Mouse (Mus musculus) MEL (cell line): Measurements from ENCODE around the gene Dlg1. TPM values are rescaled to one million over a fixed set of nuclear protein-coding genes. Genes with fewer than 3 reads are reported as not detected.

Experiments used
- DNase-seq: peaks from one replicate; pipeline ENCODE4 v3.0.0; 2011; ENCODE audit warnings: low read depth, low spot score
- H3K27ac ChIP-seq: 2 replicates; pipeline ENCODE4 v1.5.1; 2012; ENCODE audit warnings: low read depth, mild to moderate bottlenecking, control low read depth, low read length, moderate library complexity; ENCODE audit not compliant: control insufficient read depth
- H3K27me3 ChIP-seq, 2 experiments: fragments of 150-350 bp in 1 of 2; sonication (generic) in 1 of 2; 2 replicates each; pipeline ENCODE4 v1.6.1; 2012; ENCODE audit warnings: low read length in 2 of 2, mild to moderate bottlenecking in 2 of 2, improper control_type of control experiment in 1 of 2, moderate library complexity in 1 of 2; ENCODE audit not compliant: insufficient read depth in 2 of 2, control insufficient read depth in 1 of 2
- H3K36me3 ChIP-seq, 2 experiments: 2 replicates each; pipeline ENCODE4 v1.6.1; 2012 to 2014; ENCODE audit warnings: low read length in 2 of 2, improper control_type of control experiment in 1 of 2, inconsistent platforms in 1 of 2, mild to moderate bottlenecking in 1 of 2; ENCODE audit not compliant: insufficient read depth in 2 of 2, control insufficient read depth in 1 of 2
- H3K4me1 ChIP-seq, 2 experiments: fragments of 150-350 bp in 1 of 2; sonication (generic) in 1 of 2; 2 replicates each; pipeline ENCODE4 v1.6.1; 2012; ENCODE audit warnings: low read length in 2 of 2, improper control_type of control experiment in 1 of 2, mild to moderate bottlenecking in 1 of 2; ENCODE audit not compliant: insufficient read depth in 2 of 2, control insufficient read depth in 1 of 2
- H3K4me3 ChIP-seq, 2 experiments: fragments of 150-350 bp in 1 of 2; sonication (generic) in 1 of 2; 2 replicates each; pipeline ENCODE4 v1.5.1; 2012; ENCODE audit warnings: low read depth in 2 of 2, low read length in 2 of 2, mild to moderate bottlenecking in 2 of 2, moderate library complexity in 2 of 2, control low read depth in 1 of 2, improper control_type of control experiment in 1 of 2; ENCODE audit not compliant: control insufficient read depth in 1 of 2, insufficient read depth in 1 of 2
- H3K79me2 ChIP-seq: 2 replicates; pipeline ENCODE4 v1.6.1; 2012; ENCODE audit warnings: mild to moderate bottlenecking, low read length, moderate library complexity; ENCODE audit not compliant: control insufficient read depth, poor library complexity, insufficient read depth
- H3K9ac ChIP-seq: 2 replicates; pipeline ENCODE4 v1.6.1; 2012; ENCODE audit warnings: low read depth, mild to moderate bottlenecking, control low read depth, low read length, moderate library complexity; ENCODE audit not compliant: control insufficient read depth, poor library complexity, severe bottlenecking
- H3K9me3 ChIP-seq: fragments of 150-350 bp; sonication (generic); replicated peaks from 2 replicates; pipeline ENCODE4 v1.6.1; 2012; ENCODE audit warnings: mild to moderate bottlenecking, low read length, improper control_type of control experiment, moderate library complexity; ENCODE audit not compliant: insufficient read depth
- BHLHE40 ChIP-seq: IDR thresholded peaks from 2 replicates; pipeline ENCODE4 v1.6.1; 2012; ENCODE audit warnings: low read depth, mild to moderate bottlenecking, inconsistent platforms, low read length, improper control_type of control experiment, borderline replicate concordance
- CHD1 ChIP-seq: IDR thresholded peaks from 2 replicates; pipeline ENCODE4 v1.6.1; 2012; ENCODE audit warnings: low read depth, mild to moderate bottlenecking, inconsistent platforms, low read length, improper control_type of control experiment
- CHD2 ChIP-seq: IDR thresholded peaks from 2 replicates; pipeline ENCODE4 v1.6.1; 2011; ENCODE audit warnings: low read length, improper control_type of control experiment
- CTCF ChIP-seq, 3 experiments: IDR thresholded peaks in 2 of 3; conservative IDR thresholded peaks in 1 of 3; 2 replicates each; pipeline ENCODE4 v1.5.1; 2011 to 2012; ENCODE audit warnings: low read length in 3 of 3, low read depth in 2 of 3, mild to moderate bottlenecking in 2 of 3, improper control_type of control experiment in 1 of 3, inconsistent platforms in 1 of 3, mixed read lengths in 1 of 3, moderate library complexity in 1 of 3; ENCODE audit not compliant: control insufficient read depth in 1 of 3, insufficient read depth in 1 of 3, poor library complexity in 1 of 3, severe bottlenecking in 1 of 3
- E2F4 ChIP-seq: IDR thresholded peaks from 2 replicates; pipeline ENCODE4 v1.6.1; 2011; ENCODE audit warnings: low read depth, low read length, improper control_type of control experiment, borderline replicate concordance
- ELF1 ChIP-seq: IDR thresholded peaks from 2 replicates; pipeline ENCODE4 v1.6.1; 2014; ENCODE audit warnings: low read depth, mild to moderate bottlenecking, inconsistent platforms, low read length, improper control_type of control experiment, moderate library complexity
- EP300 ChIP-seq, 2 experiments: IDR thresholded peaks; 2 replicates each; pipeline ENCODE4 v1.6.1; 2011; ENCODE audit warnings: improper control_type of control experiment in 2 of 2, low read length in 2 of 2, low read depth in 1 of 2, mild to moderate bottlenecking in 1 of 2
- ETS1 ChIP-seq: IDR thresholded peaks from 2 replicates; pipeline ENCODE4 v1.6.1; 2012; ENCODE audit warnings: low read depth, mild to moderate bottlenecking, inconsistent platforms, low read length, improper control_type of control experiment, moderate library complexity
- GABPA ChIP-seq: IDR thresholded peaks from 2 replicates; pipeline ENCODE4 v1.6.1; 2012; ENCODE audit warnings: low read depth, mild to moderate bottlenecking, inconsistent platforms, low read length, improper control_type of control experiment, moderate library complexity
- GATA1 ChIP-seq: IDR thresholded peaks from 2 replicates; pipeline ENCODE4 v1.6.1; 2011; ENCODE audit warnings: low read depth, low read length, improper control_type of control experiment
- JUND ChIP-seq: IDR thresholded peaks from 2 replicates; pipeline ENCODE4 v1.6.1; 2011; ENCODE audit warnings: low read depth, mild to moderate bottlenecking, improper control_type of control experiment, low read length
- MAFK ChIP-seq: IDR thresholded peaks from 2 replicates; pipeline ENCODE4 v1.6.1; 2011; ENCODE audit warnings: low read depth, mild to moderate bottlenecking, low read length, improper control_type of control experiment, borderline replicate concordance
- MAZ ChIP-seq: IDR thresholded peaks from 2 replicates; pipeline ENCODE4 v1.6.1; 2012; ENCODE audit warnings: low read depth, mild to moderate bottlenecking, inconsistent platforms, low read length, improper control_type of control experiment
- MXI1 ChIP-seq: IDR thresholded peaks from 2 replicates; pipeline ENCODE4 v1.6.1; 2011; ENCODE audit warnings: mild to moderate bottlenecking, low read depth, low read length, improper control_type of control experiment
- MYB ChIP-seq: IDR thresholded peaks from 2 replicates; pipeline ENCODE4 v1.6.1; 2011; ENCODE audit warnings: mild to moderate bottlenecking, low read depth, low read length, improper control_type of control experiment
- NELFE ChIP-seq: IDR thresholded peaks from 2 replicates; pipeline ENCODE4 v1.6.1; 2011; ENCODE audit warnings: low read depth, low read length, improper control_type of control experiment
- POLR2A ChIP-seq, 2 experiments: IDR thresholded peaks; 2 replicates each; pipeline ENCODE4 v1.6.1; 2011 to 2012; ENCODE audit warnings: low read length in 2 of 2, mild to moderate bottlenecking in 2 of 2, control low read depth in 1 of 2, improper control_type of control experiment in 1 of 2, low read depth in 1 of 2, moderate library complexity in 1 of 2; ENCODE audit not compliant: control insufficient read depth in 1 of 2, insufficient read depth in 1 of 2, poor library complexity in 1 of 2
- POLR2AphosphoS5 ChIP-seq: IDR thresholded peaks from 2 replicates; pipeline ENCODE4 v1.6.1; 2012; ENCODE audit warnings: low read depth, borderline replicate concordance, mild to moderate bottlenecking, inconsistent platforms, low read length, moderate library complexity, mixed read lengths
- RAD21 ChIP-seq: IDR thresholded peaks from 2 replicates; pipeline ENCODE4 v1.6.1; 2011; ENCODE audit warnings: mild to moderate bottlenecking, low read depth, low read length, improper control_type of control experiment
- RCOR1 ChIP-seq: IDR thresholded peaks from 2 replicates; pipeline ENCODE4 v1.6.1; 2012; ENCODE audit warnings: low read depth, mild to moderate bottlenecking, inconsistent platforms, low read length, improper control_type of control experiment
- SMC3 ChIP-seq: IDR thresholded peaks from 2 replicates; pipeline ENCODE4 v1.6.1; 2011; ENCODE audit warnings: low read depth, low read length, improper control_type of control experiment
- TAL1 ChIP-seq: IDR thresholded peaks from 2 replicates; pipeline ENCODE4 v1.6.1; 2012; ENCODE audit warnings: mild to moderate bottlenecking, inconsistent platforms, low read length, moderate library complexity, mixed read lengths
- TCF12 ChIP-seq: IDR thresholded peaks from 2 replicates; pipeline ENCODE4 v1.6.1; 2014; ENCODE audit warnings: low read depth, mild to moderate bottlenecking, inconsistent platforms, low read length, improper control_type of control experiment, moderate library complexity
- UBTF ChIP-seq: IDR thresholded peaks from 2 replicates; pipeline ENCODE4 v1.6.1; 2012; ENCODE audit warnings: low read depth, mild to moderate bottlenecking, inconsistent platforms, low read length, improper control_type of control experiment, moderate library complexity, borderline replicate concordance; ENCODE audit not compliant: insufficient read depth
- USF1 ChIP-seq: IDR thresholded peaks from 2 replicates; pipeline ENCODE4 v1.6.1; 2014; ENCODE audit warnings: low read depth, mild to moderate bottlenecking, inconsistent platforms, low read length, improper control_type of control experiment, moderate library complexity
- USF2 ChIP-seq, 2 experiments: IDR thresholded peaks; 2 replicates each; pipeline ENCODE4 v1.6.1; 2011 to 2012; ENCODE audit warnings: improper control_type of control experiment in 2 of 2, low read length in 2 of 2, borderline replicate concordance in 1 of 2, inconsistent platforms in 1 of 2, low read depth in 1 of 2, mild to moderate bottlenecking in 1 of 2; ENCODE audit not compliant: insufficient read depth in 1 of 2
- ZC3H11A ChIP-seq: IDR thresholded peaks from 2 replicates; pipeline ENCODE4 v1.6.1; 2012; ENCODE audit warnings: low read depth, mild to moderate bottlenecking, inconsistent platforms, low read length, improper control_type of control experiment
- ZKSCAN1 ChIP-seq: IDR thresholded peaks from 2 replicates; pipeline ENCODE4 v1.6.1; 2012; ENCODE audit warnings: low read depth, mild to moderate bottlenecking, inconsistent platforms, low read length, improper control_type of control experiment, moderate library complexity
- ZMIZ1 ChIP-seq: IDR thresholded peaks from 2 replicates; pipeline ENCODE4 v1.6.1; 2012; ENCODE audit warnings: low read depth, mild to moderate bottlenecking, inconsistent platforms, low read length, improper control_type of control experiment, moderate library complexity
- polyA plus RNA-seq, 2 experiments: library from polyadenylated mRNA; stranded (reverse) in 1 of 2; unstranded in 1 of 2; fragments of >175 nt in 1 of 2; fragments of >200 nt in 1 of 2; gene quantifications; 2 replicates each; pipeline versions ENCODE4 v1.2.1 to v1.2.4; 2012; ENCODE audit warnings: low replicate concordance in 2 of 2, low read depth in 1 of 2; ENCODE audit not compliant: insufficient read length in 2 of 2, insufficient read depth in 1 of 2, missing spikeins in 1 of 2
- total RNA-seq: library from RNA; depleted of rRNA; stranded (reverse); fragments of 300-350 nt; gene quantifications from 2 replicates; pipeline ENCODE4 v1.2.3, GENCODE M21; 2012

The Dlg1 gene
- total and polyA plus RNA-seq, 3 experiments, result 25.7 to 74.6 (median 33.9) TPM

DNA sequence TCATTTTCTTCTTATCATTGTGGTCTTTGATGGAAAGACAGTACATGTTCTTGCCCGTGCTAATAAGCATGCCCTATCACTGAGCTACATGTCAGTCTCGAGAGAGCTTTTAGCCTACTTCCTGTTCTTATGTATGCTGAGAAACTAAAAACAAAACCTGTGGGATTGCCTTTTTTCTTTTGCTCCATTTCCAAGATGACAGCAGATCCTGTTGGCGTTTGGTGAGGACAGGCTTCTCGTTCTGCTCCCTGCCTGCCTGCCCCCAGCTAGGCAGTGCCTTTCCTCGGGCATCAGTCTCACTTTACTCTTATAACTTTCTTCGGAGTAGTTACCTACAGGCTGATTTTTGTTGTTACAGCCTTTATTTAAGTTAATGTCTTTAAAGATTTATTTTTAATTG is 96.2 kb downstream of the Dlg1 start:
- H3K4me1 ChIP-seq, result 0 out of 4 replicates have a peak, but pooled peaks cover 0 to 3% of the 10 kb centered on the region in 2 experiments
- H3K27ac ChIP-seq, result no peak overlapping the region
- no peaks in the 10 kb centered on the region for H3K27me3 ChIP-seq
- peaks cover 1% of the 10 kb centered on the region; the same call in 1 of the 2 replicates for H3K79me2 ChIP-seq
- no peak overlapping the region for H3K9ac ChIP-seq
- H3K36me3 ChIP-seq, result peaks cover 0 to 3% of the 10 kb centered on the region in 2 experiments; a peak in 1 of 4 replicates
- DNase-seq, result peak; percentile 31
- H3K4me3 ChIP-seq, result no peak overlapping the region
- TF ChIP-seq JUND (no peak), NELFE (no peak), RAD21 (no peak), CTCF (IDR thresholded peaks at IDR 0.05 in 2 of 3, conservative IDR thresholded peaks at IDR 0.05 in 1 of 3; ENCODE audit: control insufficient read depth in 1 of 3, insufficient read depth in 1 of 3, low read depth in 2 of 3, low read length in 3 of 3, poor library complexity in 1 of 3, severe bottlenecking in 1 of 3) (no peak), MAZ (no peak), BHLHE40 (no peak), ZC3H11A (no peak), POLR2A (IDR thresholded peaks at IDR 0.05; ENCODE audit: control insufficient read depth in 1 of 2, insufficient read depth in 1 of 2, low read depth in 1 of 2, low read length in 2 of 2, poor library complexity in 1 of 2) (no peak), TCF12 (no peak), RCOR1 (no peak), ZKSCAN1 (no peak), MYB (no peak), TAL1 (no peak), ZMIZ1 (no peak), SMC3 (no peak), CHD2 (no peak), GABPA (no peak), MXI1 (no peak), UBTF (no peak), ELF1 (no peak)
- H3K9me3 ChIP-seq, result no peaks in the 10 kb centered on the region

- Histone ChIP-seq H3K9me3 (no peaks in the 10 kb centered on the region), H3K79me2 (peaks cover 2% of the 10 kb centered on the region; the same call in 1 of the 2 replicates), H3K27me3 (no peaks in the 10 kb centered on the region), H3K9ac (no peak overlapping the region), H3K27ac (no peak overlapping the region), H3K36me3 (peaks cover 0 to 2% of the 10 kb centered on the region in 2 experiments; a peak in 1 of 4 replicates), H3K4me1 (no peaks in the 10 kb centered on the region; a peak in 1 of 4 replicates), H3K4me3 (no peak overlapping the region)
- TF ChIP-seq E2F4 (no peak), MXI1 (no peak), USF2 (IDR thresholded peaks at IDR 0.05; ENCODE audit: borderline replicate concordance in 1 of 2, insufficient read depth in 1 of 2, low read depth in 1 of 2, low read length in 2 of 2) (no peak), BHLHE40 (no peak), EP300 (IDR thresholded peaks at IDR 0.05; ENCODE audit: low read depth in 1 of 2, low read length in 2 of 2) (no peak), POLR2AphosphoS5 (no peak), ELF1 (no peak), NELFE (no peak), GABPA (no peak), MAFK (no peak), ETS1 (no peak), GATA1 (no peak), MAZ (no peak), CHD1 (no peak), ZMIZ1 (no peak), USF1 (no peak)
- DNase-seq, result no peak
Observed at GRCm38 (mm10) chr16:31766298-31766697, 103.1 kb downstream of the Dlg1 start.
